Mouse (Mus musculus): ENCODE measurements around the gene Mast2. TPM values are rescaled to one million over a fixed set of nuclear protein-coding genes. Genes with fewer than 3 reads are reported as not detected.
A peak's percentile ranks its signal among the peaks of the same experiment; 100 is the strongest.

The Mast2 gene
- total RNA-seq, 2 experiments from 2014 or later = 7.7 to 16.5 TPM

DNA sequence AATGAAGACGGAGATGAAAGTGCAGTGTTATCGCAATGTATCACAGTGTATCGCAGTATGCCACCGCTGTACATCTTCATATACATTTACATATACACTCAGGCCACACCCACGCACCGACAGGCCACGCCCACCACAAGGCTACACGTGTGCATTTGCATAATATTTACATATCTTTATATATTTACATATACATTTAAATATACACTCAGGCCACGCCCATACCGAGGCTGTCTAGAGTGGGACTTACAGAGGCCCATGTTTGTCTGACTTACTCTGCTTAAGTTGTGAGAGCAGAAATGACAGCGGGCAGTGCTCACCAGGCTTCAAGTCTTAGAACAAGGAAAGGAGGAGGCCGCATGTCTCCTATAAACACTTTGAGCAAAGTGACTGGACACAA is 170.7 kb downstream of the Mast2 start:
- 0 out of 2 replicates have a peak, but pooled peaks have one; percentile 55 for ATAC-seq (replicated peaks; ENCODE audit: low FRiP score, poor library complexity, severe bottlenecking)

DNA sequence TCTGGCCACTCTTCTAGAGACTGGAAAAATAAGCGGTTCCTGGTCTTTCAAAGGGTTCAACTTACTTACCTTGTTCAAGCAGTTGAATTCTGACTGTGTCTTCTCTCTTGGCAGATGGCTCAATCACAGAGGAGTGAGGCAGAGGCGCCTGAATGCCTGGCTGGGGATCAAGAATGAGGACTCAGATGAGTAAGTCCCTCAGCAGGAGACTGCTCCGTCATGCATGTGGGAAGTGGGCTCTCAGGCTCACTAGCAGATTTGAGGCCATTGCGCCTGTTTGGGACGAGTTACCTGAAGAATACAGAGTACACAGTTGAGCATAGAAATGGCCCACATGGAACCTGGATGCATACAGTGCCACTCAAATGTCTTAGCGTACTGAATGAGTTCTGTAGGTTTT is 172.4 kb downstream of the Mast2 start:
- ATAC-seq (replicated peaks; ENCODE audit: low FRiP score, poor library complexity, severe bottlenecking) = no peak

DNA sequence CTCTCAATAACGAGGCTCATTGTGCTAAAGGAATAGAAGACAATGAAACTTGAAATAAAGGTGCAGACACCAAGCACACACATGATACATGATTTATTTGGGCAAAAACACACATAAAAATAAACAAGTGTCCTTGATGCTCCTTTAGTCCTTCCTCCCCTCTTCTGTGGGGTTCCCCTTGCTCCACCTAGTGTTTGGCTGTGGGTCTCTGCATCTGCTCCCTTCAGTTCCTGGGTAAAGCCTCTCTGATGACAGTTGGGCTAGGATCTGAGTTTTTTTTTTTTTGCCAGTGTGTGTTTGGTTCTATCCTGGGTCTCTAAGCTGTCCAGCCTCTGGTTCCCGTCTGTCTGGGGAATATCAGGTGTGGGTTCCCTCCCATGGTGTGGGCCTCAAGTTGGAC is 181.8 kb downstream of the Mast2 start:
- ATAC-seq (replicated peaks; ENCODE audit: low FRiP score, poor library complexity, severe bottlenecking) = no peak

- no peak for ATAC-seq (replicated peaks; ENCODE audit: low FRiP score, poor library complexity, severe bottlenecking)
These were observed 195.8 kb downstream of the Mast2 start for GRCm38 (mm10) chr4:116268220-116268619.

Other genes with a start within 250 kb of the Mast2 start
- not detected in 2 replicates for gene Pik3r3, start 242.6 kb downstream of the Mast2 start, total RNA-seq (2015; ENCODE audit: low replicate concordance)
- gene Pik3r3, start 242.6 kb downstream of the Mast2 start, total RNA-seq (2017; ENCODE audit: low replicate concordance) = 0.26 and 0.84 TPM in 2 replicates
- 5.6 and 6.3 TPM in 2 replicates for gene Ipp, start 43.4 kb upstream of the Mast2 start, total RNA-seq (2015; ENCODE audit: low replicate concordance)
- 7.5 and 7.8 TPM in 2 replicates for gene Ipp, start 43.4 kb upstream of the Mast2 start, total RNA-seq (2017; ENCODE audit: low replicate concordance)
- 1.7 and 11.7 TPM in 2 replicates for gene Tmem69, start 91.8 kb upstream of the Mast2 start, total RNA-seq (2015; ENCODE audit: low replicate concordance)
- 3.5 and 4.5 TPM in 2 replicates for gene Tmem69, start 91.8 kb upstream of the Mast2 start, total RNA-seq (2017; ENCODE audit: low replicate concordance)
- 74.2 and 83.6 TPM in 2 replicates for gene Gpbp1l1, start 93.5 kb upstream of the Mast2 start, total RNA-seq (2015; ENCODE audit: low replicate concordance)
- 141 and 166 TPM in 2 replicates for gene Gpbp1l1, start 93.5 kb upstream of the Mast2 start, total RNA-seq (2017; ENCODE audit: low replicate concordance)
- 1.5 and 3.8 TPM in 2 replicates for gene Ccdc17, start 132.5 kb upstream of the Mast2 start, total RNA-seq (2015; ENCODE audit: low replicate concordance)
- gene Ccdc17, start 132.5 kb upstream of the Mast2 start, total RNA-seq (2017; ENCODE audit: low replicate concordance) = 2.0 and 2.1 TPM in 2 replicates
- gene Nasp, start 163.8 kb upstream of the Mast2 start, total RNA-seq (2015; ENCODE audit: low replicate concordance) = 34.0 and 54.8 TPM in 2 replicates
- gene Nasp, start 163.8 kb upstream of the Mast2 start, total RNA-seq (2017; ENCODE audit: low replicate concordance) = 92.9 and 99.7 TPM in 2 replicates
- gene Akr1a1, start 187.5 kb upstream of the Mast2 start, total RNA-seq (2015; ENCODE audit: low replicate concordance) = 110 and 156 TPM in 2 replicates
- 108 and 173 TPM in 2 replicates for gene Akr1a1, start 187.5 kb upstream of the Mast2 start, total RNA-seq (2017; ENCODE audit: low replicate concordance)
- gene Prdx1, start 221.4 kb upstream of the Mast2 start, total RNA-seq (2015; ENCODE audit: low replicate concordance) = 71.5 and 92.4 TPM in 2 replicates
- 30.1 and 52.6 TPM in 2 replicates for gene Prdx1, start 221.4 kb upstream of the Mast2 start, total RNA-seq (2017; ENCODE audit: low replicate concordance)
- gene Mmachc, start 244.2 kb upstream of the Mast2 start, total RNA-seq (2015; ENCODE audit: low replicate concordance) = 4.2 and 4.4 TPM in 2 replicates
- 1.8 and 5.4 TPM in 2 replicates for gene Mmachc, start 244.2 kb upstream of the Mast2 start, total RNA-seq (2017; ENCODE audit: low replicate concordance)
- 6.5 and 7.3 TPM in 2 replicates for gene Ccdc163, start 244.3 kb upstream of the Mast2 start, total RNA-seq (2015; ENCODE audit: low replicate concordance)
- 3.3 and 10.5 TPM in 2 replicates for gene Ccdc163, start 244.3 kb upstream of the Mast2 start, total RNA-seq (2017; ENCODE audit: low replicate concordance)

Measured in erythroblast, adult 5-6 weeks (primary cell).